Mouse (Mus musculus) Muller cell, postnatal 12 days (primary cell): ENCODE results near the gene Calcrl.
"Not testable (repeated sequence)": the region's sequence is repeated elsewhere in the genome, so short reads cannot be mapped to it uniquely, and the experiment has no call there.

Source experiments
- DNase-seq: peaks from one replicate; pipeline ENCODE4 v3.0.0-alpha.2; 2015; ENCODE audit errors: inconsistent ontology term

Calcrl gene

DNA sequence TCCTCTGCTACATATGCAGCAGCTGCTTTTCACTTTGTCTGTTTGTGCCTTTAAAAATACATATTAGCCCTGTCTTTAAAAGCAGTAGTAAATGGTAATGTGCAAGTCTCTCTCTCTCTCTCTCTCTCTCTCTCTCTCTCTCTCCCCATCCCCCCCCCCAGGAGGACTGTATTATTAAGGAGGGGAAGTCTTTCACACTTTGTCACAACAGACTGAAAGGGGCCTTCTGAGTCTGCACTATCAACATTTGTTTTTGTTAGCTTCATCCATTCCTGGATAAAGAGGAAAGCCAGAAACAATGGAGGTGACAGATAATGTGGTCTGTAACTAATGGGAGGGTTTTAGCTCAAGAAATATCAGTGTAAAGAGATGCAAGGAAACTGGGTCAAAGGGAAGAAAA lies 36.1 kb downstream of the Calcrl start:
- no peak for DNase-seq

GRCm38 (mm10) chr2:84388537-84388936 lies 36.7 kb downstream of the Calcrl start:
- not testable (repeated sequence) for DNase-seq

GRCm38 (mm10) chr2:84388023-84388416 lies 37.2 kb downstream of the Calcrl start:
- no peak for DNase-seq

DNA sequence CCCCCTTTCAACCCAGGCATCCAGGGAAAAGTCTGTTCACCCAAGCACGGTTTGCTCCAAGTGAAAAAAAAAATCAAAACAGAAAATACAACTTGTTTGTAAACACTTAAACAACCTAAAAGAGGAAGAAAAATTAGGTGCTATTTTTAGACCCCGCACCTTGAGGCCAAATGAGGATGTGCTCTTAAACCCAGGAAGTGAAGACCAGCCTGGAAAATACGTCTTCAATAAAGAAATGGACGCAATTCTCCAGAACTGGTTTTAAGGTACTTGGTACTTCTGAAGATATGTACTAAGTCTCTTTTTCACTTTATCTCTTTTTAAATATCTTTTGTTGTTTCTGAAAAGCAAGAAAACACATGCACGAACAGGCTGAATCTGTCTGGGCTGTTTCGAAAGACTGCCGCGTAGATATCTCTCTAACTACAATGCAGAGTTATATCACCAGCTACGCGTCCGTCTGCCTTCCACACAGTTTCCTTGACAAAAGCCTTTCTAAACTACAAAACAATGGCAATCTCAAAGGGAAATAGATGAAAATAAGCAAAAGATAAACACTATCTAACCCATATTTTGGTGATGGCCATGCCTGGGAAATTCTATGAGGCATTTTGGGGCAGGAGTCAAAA lies 37.7 kb downstream of the Calcrl start:
- DNase-seq, result no peak

DNA sequence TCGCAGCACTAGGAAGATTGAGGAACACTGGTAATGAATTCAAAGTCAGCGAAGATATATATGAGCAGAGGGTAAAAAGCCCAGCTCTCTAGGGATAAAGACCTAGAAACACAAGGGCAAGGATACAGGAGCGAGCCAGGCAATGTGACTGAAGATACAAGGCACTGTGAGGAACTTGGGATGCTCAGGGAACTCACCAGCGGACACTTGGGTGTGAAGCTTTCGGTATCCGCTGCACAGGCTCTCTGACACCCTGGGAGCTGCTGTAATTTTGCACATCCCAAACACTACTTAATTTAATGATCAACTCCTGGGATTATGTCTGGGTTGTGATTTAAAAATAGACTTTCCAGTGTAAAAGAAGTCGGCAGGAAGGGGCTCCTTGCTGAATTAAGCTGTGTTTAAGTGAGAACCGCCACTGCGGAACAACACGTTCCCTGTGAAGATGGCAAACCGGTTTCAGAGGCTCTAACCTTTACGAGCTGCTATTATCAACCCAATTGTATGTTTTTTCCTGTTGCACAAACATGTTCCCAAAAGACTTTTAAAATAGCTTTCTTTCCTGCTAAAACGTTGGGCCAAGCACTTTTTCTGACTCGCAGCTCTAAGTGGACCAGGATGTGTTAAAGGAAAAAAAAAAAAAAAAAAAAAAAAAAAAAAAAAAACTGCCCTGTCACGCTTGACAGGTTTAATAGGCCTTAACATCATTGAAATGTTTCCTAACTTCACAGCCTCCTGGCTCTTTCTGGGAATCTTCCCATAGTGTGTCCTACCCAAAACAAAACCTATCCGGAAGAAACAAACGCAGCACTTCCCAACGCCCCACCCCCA lies 38.4 kb downstream of the Calcrl start:
- peak; percentile 22 for DNase-seq

DNA sequence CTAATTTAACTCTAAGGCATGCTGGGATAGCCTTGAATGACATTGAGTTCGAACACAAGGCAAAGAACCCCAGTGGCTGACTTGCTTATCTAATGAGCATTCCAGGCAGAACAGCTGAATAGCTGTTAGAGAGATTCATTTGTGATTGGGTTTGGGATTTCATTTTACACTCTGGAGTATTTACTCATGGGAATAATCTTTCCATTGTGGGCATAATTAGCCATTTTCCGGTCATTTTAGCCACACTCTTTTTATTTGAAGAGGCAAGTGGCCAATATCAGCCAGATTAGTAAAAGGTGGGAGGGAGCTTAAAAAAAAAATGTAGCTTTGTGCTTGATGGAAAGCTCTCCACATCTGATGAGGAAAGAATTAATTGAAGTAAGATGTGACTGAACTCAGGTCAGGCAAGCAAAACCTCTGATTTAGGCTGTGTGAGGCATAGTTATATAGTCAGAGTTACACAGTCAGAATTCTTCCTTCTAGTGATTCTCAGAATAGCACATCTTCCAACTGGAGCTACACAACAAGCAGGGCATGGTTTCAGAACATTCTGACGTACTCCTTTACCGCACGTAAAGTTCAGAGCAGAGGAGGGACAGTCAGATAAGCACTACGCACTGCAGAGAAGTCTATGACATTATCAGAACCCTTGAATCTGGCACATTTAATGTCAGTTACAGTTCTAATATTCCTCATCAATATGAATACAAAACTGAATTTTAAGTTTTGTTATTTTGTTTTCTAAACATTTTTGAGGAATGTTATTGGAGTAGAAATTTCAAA lies 40.1 kb downstream of the Calcrl start:
- DNase-seq, result peak; percentile 49

- no peak for DNase-seq
These were observed 41.4 kb downstream of the Calcrl start for GRCm38 (mm10) chr2:84383828-84384227.

DNA sequence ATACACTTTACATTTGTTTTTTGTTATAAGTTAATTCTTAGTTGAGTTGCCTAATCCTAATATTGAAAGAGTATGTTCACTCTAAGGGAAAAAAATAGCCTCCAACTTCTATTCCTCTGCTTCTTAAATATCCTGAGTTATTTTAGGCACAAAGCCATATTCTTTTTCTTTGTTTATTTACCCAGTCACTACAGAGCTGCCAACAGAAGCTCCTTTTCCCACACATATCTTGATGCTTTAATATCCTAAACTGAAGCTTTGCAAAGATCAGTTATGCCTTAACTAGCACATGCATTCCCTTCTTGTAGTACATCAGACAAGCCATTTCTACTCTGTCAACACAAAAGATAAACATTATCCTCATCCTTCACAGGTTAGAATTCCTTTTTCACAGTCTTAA lies 42.7 kb downstream of the Calcrl start:
- DNase-seq, result no peak

DNA sequence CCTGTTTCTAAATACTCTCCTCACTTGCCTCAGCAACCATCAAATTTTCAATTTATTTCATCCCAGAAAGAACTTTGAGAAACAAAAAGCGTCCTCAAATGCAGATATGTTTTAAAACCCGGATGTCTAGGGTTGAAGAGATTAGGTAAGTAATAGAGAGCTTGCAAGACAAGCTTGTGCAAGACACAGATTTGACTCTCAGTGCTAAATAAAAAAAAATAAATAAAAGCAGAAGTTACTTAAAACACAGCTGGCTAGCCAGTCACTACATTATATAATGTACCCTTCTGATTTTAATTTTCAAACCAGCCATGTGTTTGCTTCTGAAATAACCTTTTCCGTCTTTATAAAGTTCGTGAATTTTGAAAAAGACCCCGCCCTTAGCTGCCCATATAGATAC lies 43.2 kb downstream of the Calcrl start:
- no peak for DNase-seq

- DNase-seq, result peak; percentile 64
These were observed 44.4 kb downstream of the Calcrl start for GRCm38 (mm10) chr2:84380816-84381215.

GRCm38 (mm10) chr2:84378678-84379077 lies 46.5 kb downstream of the Calcrl start:
- no peak for DNase-seq

DNA sequence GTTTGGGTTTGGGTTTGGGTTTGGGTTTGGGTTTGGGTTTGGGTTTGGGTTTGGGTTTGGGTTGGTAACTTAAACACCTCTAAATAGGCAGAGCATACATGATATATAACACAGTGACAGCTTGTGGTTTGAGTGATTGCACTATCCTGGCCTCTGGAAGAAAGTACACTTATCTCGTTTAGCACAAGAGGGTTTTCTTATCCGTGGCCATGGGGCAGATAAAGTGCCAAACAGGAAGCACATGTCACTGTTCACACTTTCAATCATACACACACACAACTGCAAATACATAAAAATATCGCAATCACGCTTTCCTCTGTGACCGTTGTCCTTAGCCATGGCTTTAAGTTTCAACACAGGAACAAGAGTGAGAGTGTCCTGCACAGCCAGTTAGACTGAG lies 56.0 kb downstream of the Calcrl start:
- DNase-seq, result no peak

- DNase-seq, result no peak
These were observed 58.5 kb downstream of the Calcrl start for GRCm38 (mm10) chr2:84366742-84367141.

DNA sequence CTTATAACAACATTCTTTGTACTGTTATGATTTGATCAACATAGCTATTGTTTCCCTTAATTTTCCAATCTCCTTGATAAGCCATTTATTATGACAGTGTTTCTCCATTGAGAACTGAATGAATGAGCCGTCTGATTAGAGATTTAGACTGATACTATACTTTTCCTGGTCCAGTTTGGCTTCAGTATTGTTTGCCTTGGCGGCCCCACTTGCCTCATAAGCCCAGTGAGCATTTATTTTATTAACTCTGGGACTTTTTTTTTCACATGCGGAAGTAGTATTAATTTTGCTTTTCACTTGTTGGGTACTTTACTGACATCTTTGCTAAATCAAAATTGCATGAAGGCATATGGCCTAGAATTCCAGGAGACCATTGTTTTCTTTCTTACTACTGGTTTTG lies 59.9 kb downstream of the Calcrl start:
- DNase-seq, result no peak

DNA sequence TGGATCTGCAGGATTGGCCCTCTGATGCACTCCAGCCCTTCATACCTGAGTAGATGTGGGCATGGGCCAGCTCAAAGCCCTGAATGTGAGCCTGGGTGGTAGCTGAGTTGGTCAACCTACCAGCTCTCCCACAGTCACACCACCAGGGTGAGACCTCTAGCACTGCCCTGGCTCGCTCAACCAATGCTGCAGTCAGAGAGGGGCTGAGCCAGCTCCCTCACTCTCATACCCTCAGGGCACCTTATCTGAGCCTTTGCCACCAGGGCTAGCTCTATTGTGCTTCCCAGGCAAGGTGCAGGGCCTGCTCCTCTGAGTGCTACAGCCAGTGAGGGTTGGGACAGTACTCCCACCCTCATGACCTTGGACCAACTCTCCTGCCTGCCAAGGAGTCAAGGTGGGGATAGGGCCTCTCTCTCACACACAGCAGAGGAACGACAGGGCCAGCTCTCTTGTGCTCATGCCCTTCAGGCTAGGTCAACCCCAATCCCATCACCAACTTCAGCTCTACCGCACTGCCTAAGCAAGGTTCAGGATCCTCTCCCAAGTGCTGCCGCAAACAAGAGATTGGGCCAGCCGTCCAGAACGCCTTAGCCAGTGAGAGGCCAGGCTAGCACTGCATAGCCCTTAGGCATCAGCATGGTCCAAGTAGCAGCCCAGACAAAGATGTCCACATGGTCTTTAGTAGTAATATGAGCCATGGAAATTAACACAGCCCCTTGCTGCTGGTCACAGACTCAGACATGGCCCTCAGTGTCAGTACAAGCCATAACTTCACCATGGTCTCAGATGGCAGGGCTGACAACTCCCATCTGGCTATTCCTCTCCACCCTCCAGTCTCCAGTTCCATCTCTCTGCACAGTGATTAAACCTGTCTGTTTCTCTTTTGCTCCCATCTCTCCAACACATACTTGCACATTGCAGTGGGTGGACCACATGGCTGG lies 62.2 kb downstream of the Calcrl start:
- DNase-seq, result no peak

GRCm38 (mm10) chr2:84358690-84359343 lies 66.4 kb downstream of the Calcrl start:
- no peak for DNase-seq

DNA sequence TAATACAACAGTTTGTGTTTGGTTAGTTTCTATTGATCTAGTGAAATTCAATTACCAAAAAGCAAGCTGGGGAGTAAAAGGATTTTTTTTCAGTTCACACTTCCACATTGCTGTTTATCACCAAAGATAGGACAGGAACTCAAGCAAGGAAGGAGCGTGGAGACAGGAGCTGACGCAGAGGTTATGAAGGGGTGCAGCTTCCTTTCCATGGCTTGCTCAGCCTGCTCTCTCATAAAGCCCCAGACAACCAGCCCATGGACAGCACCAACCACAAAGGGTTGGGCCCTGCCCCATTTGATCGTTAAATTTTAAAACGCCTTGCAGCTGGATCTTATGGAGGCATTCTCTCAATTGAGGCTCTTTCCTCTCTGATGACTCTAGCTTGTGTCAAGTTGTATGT lies 69.9 kb downstream of the Calcrl start:
- DNase-seq, result no peak

DNA sequence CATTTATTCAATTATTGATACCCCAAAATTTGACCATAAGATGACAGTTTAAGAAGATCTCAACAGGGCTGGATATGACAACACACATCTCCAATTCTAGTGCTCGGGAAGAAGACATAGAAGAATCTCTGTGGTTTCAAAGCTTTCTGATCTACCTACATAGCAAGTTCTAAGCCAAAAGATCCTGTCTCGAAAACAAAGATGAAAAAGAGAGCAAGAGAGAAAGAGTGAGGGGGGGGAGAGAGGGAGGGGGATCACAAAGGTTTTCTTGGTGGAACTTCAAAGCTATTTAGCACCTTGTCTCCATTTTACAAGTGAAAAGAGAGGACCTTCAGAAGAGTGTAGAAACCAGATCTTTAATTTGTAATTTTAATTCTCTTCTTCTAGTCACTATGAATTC lies 77.8 kb downstream of the Calcrl start:
- no peak for DNase-seq

DNA sequence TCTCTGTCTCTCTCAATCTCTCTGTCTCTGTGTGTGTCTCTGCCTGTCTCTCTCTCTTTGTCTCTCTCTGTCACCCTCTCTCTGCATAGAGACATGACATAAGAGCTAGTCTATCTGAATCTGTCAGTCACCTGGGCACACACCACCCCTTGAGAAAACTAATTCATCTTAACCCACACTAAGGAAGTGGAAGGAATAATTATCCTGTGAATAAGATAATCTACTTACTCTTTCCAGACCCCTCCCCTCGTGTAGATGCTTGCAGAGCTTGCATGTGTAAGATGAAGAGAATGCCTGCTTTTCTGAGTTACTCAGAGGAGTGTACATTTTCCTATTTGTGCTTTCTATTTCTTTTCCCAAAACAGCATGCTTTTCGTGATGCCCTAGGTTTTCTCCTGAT lies 81.5 kb downstream of the Calcrl start:
- DNase-seq, result no peak

GRCm38 (mm10) chr2:84337774-84338450 lies 87.3 kb downstream of the Calcrl start:
- DNase-seq, result no peak
